Mouse (Mus musculus): ENCODE data around the gene Scml4.
A peak's percentile ranks its signal among the peaks of the same experiment; 100 is the strongest.

- TF ChIP-seq CTCF (IDR thresholded peaks at IDR 0.05 in 2 of 3, conservative IDR thresholded peaks at IDR 0.05 in 1 of 3; ENCODE audit: control insufficient read depth in 1 of 3, insufficient read depth in 1 of 3, low read depth in 2 of 3, low read length in 3 of 3, poor library complexity in 1 of 3, severe bottlenecking in 1 of 3) (peak; percentile 27 to 63 (median 62)), KAT2A (conservative IDR thresholded peaks at IDR 0.05; ENCODE audit: low read depth, low read length) (no peak), BHLHE40 (IDR thresholded peaks at IDR 0.05; ENCODE audit: borderline replicate concordance, low read depth, low read length) (no peak), ZMIZ1 (IDR thresholded peaks at IDR 0.05; ENCODE audit: low read depth, low read length) (no peak), MXI1 (IDR thresholded peaks at IDR 0.05; ENCODE audit: low read depth, low read length) (no peak), POLR2A (IDR thresholded peaks at IDR 0.05; ENCODE audit: control insufficient read depth in 1 of 2, insufficient read depth in 1 of 2, low read depth in 1 of 2, low read length in 2 of 2, poor library complexity in 1 of 2) (no peak), MEF2A (IDR thresholded peaks at IDR 0.05; ENCODE audit: extremely low read depth, insufficient replicate concordance, low read depth, low read length, poor library complexity, severe bottlenecking) (no peak), USF2 (IDR thresholded peaks at IDR 0.05; ENCODE audit: borderline replicate concordance in 1 of 2, insufficient read depth in 1 of 2, low read depth in 1 of 2, low read length in 2 of 2) (no peak), EP300 (IDR thresholded peaks at IDR 0.05; ENCODE audit: low read depth in 1 of 2, low read length in 2 of 2) (no peak), ZKSCAN1 (IDR thresholded peaks at IDR 0.05; ENCODE audit: low read depth, low read length) (no peak), POLR2AphosphoS5 (IDR thresholded peaks at IDR 0.05; ENCODE audit: borderline replicate concordance, low read depth, low read length) (no peak), HCFC1 (IDR thresholded peaks at IDR 0.05; ENCODE audit: low read depth, low read length) (no peak), ETS1 (IDR thresholded peaks at IDR 0.05; ENCODE audit: low read depth, low read length) (no peak)
Observed at GRCm38 (mm10) chr10:42987594-42988052, 127.5 kb downstream of the Scml4 start.

All from MEL (cell line).